Mouse (Mus musculus) testis, postnatal 14 days (tissue): ENCODE measurements around the gene Olfr464.

Source experiments
- DNase-seq: peaks from one replicate; pipeline ENCODE4 v3.0.0; 2021; ENCODE audit warnings: low spot score

Gene Olfr464

DNA sequence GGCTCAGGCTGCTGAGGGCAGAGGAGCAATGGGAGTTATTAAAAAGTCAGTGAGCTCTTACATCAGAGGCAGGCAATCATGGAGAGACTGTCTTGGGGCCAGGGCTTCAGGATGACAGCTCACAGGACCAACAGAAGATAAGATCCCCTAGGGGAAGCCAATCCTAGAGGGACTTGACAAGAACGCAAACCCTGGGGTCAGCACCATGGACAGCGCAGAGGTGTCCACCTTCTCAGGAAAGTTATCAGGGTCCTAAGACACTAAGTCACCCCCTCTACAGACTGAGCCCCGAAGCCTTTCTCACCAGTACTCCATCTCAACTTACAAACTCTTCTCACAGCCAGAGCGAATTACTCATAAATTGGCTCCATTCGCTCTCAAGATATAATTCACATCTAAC is at the start of gene Olfr464:
Olfr464 (minus strand) TSS at position 2 of the 400 bp plus-strand sequence.
- DNase-seq, result no peak

DNA sequence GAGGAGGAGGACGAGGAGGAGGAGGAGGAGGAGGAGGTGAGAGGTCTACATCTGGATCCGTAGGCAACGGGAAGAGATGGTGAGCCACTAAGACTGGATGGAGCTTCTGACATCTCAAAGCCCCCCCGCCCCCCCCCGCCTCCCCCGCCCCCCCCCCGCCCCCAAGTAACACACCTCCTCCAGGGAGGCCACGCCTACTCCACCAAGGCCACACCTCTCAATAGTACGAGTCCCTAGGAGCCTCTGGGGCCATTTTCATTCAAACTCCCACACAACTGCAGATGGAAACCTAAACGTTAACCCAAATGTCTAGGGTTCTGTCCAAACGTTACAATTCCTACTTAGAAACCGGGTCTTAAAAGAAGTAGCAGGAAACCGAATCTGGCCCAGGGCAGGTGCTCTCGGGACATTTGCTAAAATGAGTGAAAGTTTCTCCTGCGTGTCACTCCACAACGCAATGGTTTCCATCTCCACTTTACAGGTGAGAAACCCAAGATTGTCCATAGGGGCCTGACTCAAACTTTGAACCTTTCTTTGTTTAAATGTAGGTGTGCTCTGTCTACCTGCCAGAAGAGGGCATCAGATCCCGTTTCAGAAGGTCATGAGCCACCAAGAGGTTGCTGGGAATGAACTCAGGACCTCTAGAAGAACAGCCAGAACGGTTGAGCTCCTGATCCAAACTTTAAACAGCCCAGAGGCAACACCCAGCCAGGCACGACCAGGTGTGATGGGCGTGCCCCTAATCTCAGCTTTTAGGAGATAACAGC is 47.8 kb upstream of the Olfr464 start:
- no peak for DNase-seq

- DNase-seq, result peak; percentile 83
These were observed 47.0 kb upstream of the Olfr464 start for GRCm38 (mm10) chr11:87967692-87968289.

- DNase-seq, result peak; percentile 44
These were observed 45.4 kb upstream of the Olfr464 start for GRCm38 (mm10) chr11:87966214-87966613.

- no peak for DNase-seq
These were observed 44.5 kb upstream of the Olfr464 start for GRCm38 (mm10) chr11:87965293-87965692.

DNA sequence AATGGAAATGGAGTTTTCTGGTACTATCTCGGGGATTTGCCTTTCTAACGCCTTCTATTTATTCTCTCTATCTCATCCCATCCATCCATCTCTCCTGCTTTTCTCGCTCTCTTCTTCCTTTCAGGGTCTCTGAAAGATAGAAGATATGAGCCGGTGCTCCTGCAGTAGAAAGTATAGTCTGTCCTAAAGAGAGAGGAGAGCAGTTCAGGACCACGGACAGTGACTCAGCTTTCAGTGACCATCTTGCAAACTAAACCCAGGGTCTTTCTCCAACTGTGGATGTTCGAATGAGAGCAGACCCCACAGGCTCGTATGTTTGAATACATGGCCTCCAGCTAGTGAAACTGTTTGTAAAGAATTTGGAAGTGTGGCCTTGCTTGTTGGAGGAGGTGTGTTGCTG is 36.3 kb upstream of the Olfr464 start:
- no peak for DNase-seq

DNA sequence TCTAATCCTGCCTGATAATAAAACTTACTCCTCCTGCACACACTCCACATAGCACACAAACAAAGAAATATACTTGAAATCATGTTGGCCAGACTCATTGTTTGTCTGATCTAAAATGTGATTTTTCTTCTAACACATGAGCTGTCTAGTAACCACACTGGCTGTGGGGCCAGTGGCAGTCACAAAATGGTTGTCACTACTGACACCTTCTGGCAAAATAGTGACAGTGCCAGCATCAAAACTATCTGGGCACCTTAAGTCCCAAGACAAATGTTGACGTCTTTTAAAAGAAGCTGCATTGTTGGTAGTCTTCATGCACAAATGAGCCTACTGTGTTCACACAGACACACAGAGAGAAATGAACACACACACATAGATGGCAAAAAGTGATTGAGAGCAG is 34.4 kb upstream of the Olfr464 start:
- no peak for DNase-seq

DNA sequence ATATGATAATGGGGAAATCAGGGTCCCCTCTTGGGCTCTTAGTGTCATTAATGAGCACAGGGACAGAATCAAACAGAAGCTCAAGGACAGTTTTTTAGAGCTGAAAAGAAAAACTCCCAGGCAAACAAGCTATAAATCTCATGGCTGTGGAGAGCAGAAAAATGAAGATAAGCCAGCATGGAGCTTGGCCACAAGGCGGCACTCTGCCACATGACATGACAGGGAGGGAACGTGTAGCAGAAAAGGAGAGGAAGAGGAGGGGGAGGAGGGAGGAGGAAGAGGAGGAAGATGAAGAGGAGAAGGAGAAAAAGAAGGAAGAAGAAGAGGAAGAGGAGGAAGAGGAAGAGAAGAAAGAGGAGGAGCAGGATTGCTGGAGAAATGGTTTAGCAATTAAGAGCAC is 29.2 kb upstream of the Olfr464 start:
- no peak for DNase-seq

DNA sequence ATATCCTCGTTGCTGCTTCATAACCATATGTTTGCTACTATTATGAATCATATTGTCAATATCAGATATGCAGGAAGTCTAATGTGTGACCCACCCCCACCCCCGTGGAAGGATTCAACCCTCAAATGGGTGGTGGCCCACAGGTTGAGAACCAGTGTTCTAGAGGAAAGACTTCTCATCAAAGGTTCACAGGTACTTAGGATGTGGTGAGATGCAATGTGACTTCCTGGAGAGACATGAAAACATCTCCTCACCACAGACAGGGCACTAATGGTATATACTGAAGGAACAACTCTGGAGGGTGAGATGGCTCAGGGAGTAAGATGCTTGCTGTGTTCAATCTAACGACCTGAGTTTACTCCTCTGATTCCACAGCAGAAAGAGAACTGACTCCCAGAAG is 14.7 kb upstream of the Olfr464 start:
- no peak for DNase-seq

- DNase-seq, result no peak
These were observed 13.0 kb upstream of the Olfr464 start for GRCm38 (mm10) chr11:87933731-87934130.

DNA sequence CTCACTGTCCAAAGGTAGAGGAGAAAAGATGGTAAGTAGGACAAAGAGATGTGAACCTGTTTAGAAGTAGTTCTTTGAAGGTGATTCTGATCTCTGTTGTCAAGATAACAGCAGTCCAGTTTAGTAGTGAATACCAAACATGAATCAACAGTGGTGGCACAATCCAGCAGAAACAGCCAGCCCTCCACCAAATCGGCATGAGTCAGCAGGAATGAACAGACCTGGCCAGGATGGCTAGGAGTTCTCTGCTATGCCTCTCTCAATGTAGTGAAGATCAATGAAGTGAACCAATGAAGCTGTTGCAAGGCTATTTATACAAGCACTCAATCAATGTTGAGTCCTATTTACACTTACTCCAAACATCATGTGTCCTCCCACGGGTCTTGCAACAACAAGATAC is 9.6 kb upstream of the Olfr464 start:
- DNase-seq, result no peak

GRCm38 (mm10) chr11:87920301-87920700 is 466 bp downstream of the Olfr464 start:
- DNase-seq, result no peak

GRCm38 (mm10) chr11:87916005-87916404 is 4.8 kb downstream of the Olfr464 start:
- no peak for DNase-seq

GRCm38 (mm10) chr11:87904331-87904730 is 16.4 kb downstream of the Olfr464 start:
- no peak for DNase-seq

GRCm38 (mm10) chr11:87897287-87897686 is 23.5 kb downstream of the Olfr464 start, which contains the start of gene Olfr463:
Gene Olfr463 (minus strand): TSS chr11:87897387.
- DNase-seq, result no peak

- DNase-seq, result no peak
These were observed 28.6 kb downstream of the Olfr464 start, which contains the start of gene Olfr462 for GRCm38 (mm10) chr11:87892168-87892567. Gene Olfr462 (minus strand): TSS chr11:87892268.

DNA sequence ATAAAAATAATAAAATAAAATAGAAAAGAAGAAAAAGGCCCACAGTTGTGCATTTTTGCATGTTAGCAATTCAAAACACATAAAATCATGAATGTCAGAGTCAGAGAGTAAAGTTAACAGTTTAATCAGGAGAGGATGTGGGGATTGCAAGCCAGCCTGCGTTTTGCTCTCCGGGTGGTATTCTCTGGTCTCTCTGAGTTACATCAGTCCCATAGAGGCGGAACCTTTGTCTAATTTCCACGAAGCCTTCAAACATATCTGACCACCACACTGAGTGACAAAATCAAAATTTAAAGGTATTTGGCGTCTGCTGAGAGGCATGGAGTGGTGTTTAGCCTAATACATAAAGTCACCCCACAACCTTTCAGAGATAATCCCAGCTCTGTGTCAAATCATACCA is 35.9 kb downstream of the Olfr464 start:
- no peak for DNase-seq

- no peak for DNase-seq
These were observed 37.3 kb downstream of the Olfr464 start for GRCm38 (mm10) chr11:87883493-87883892.

- DNase-seq, result no peak
These were observed 39.1 kb downstream of the Olfr464 start for GRCm38 (mm10) chr11:87881714-87882113.

GRCm38 (mm10) chr11:87879826-87880225 is 40.9 kb downstream of the Olfr464 start:
- DNase-seq, result no peak

GRCm38 (mm10) chr11:87875436-87875835 is 45.3 kb downstream of the Olfr464 start, which contains the start of gene Epx:
Gene Epx (minus strand): TSS chr11:87875536.
- DNase-seq, result no peak

GRCm38 (mm10) chr11:87871766-87872165 is 49.0 kb downstream of the Olfr464 start:
- DNase-seq, result no peak

- DNase-seq, result no peak
These were observed 50.7 kb downstream of the Olfr464 start for GRCm38 (mm10) chr11:87870096-87870495.
